Mouse (Mus musculus) hindbrain, embryonic 12.5 days (tissue): ENCODE measurements around the gene Map3k5. TPM values are rescaled to one million over a fixed set of nuclear protein-coding genes. Genes with fewer than 3 reads are reported as not detected.

Experiments used
- ATAC-seq: fragments of 200-750 bp; cut with Nextera tagmentation; 2 replicates; pipeline ENCODE4 v1.8.0; 2017; ENCODE audit warnings: moderate TSS enrichment; ENCODE audit not compliant: low FRiP score
- H3K27ac ChIP-seq: fragments of 300-500 bp; sonication (generic); 2 replicates; pipeline ENCODE4 v1.5.1; 2016; ENCODE audit warnings: mild to moderate bottlenecking
- H3K27me3 ChIP-seq: fragments of 300-500 bp; sonication (generic); 2 replicates; pipeline ENCODE4 v1.6.1; 2016; ENCODE audit warnings: mild to moderate bottlenecking
- H3K36me3 ChIP-seq: fragments of 300-500 bp; sonication (generic); 2 replicates; pipeline ENCODE4 v1.6.1; 2016; ENCODE audit warnings: mild to moderate bottlenecking
- H3K4me1 ChIP-seq: fragments of 300-500 bp; sonication (generic); 2 replicates; pipeline ENCODE4 v1.6.1; 2016
- H3K4me2 ChIP-seq: fragments of 300-500 bp; sonication (generic); replicated peaks from 2 replicates; pipeline ENCODE4 v1.6.1; 2016; ENCODE audit warnings: mild to moderate bottlenecking
- H3K4me3 ChIP-seq: fragments of 300-500 bp; sonication (generic); 2 replicates; pipeline ENCODE4 v1.5.1; 2016; ENCODE audit warnings: mild to moderate bottlenecking
- H3K9ac ChIP-seq: fragments of 300-500 bp; sonication (generic); 2 replicates; pipeline ENCODE4 v1.6.1; 2016; ENCODE audit warnings: mild to moderate bottlenecking, moderate library complexity
- H3K9me3 ChIP-seq: fragments of 300-500 bp; sonication (generic); replicated peaks from 2 replicates; pipeline ENCODE4 v1.6.1; 2016; ENCODE audit warnings: mild to moderate bottlenecking
- WGBS: fragments of 180-500 bp; shearing (Covaris S2); methylation state at CpG from one replicate; pipeline ENCODE4 v1.1.7; 2016; 5-methylcytosine and 5-hydroxymethylcytosine counted together
- polyA plus RNA-seq: library from polyadenylated mRNA; unstranded; fragments of >200 nt; fragmentation: Nextera tagmentation; extraction: Ambion mirVana; gene quantifications from 2 replicates; pipeline ENCODE4 v1.2.1, GENCODE M21; 2016

Gene Map3k5
- polyA plus RNA-seq, 1 experiment from 2014 or later: 1.3 TPM

DNA sequence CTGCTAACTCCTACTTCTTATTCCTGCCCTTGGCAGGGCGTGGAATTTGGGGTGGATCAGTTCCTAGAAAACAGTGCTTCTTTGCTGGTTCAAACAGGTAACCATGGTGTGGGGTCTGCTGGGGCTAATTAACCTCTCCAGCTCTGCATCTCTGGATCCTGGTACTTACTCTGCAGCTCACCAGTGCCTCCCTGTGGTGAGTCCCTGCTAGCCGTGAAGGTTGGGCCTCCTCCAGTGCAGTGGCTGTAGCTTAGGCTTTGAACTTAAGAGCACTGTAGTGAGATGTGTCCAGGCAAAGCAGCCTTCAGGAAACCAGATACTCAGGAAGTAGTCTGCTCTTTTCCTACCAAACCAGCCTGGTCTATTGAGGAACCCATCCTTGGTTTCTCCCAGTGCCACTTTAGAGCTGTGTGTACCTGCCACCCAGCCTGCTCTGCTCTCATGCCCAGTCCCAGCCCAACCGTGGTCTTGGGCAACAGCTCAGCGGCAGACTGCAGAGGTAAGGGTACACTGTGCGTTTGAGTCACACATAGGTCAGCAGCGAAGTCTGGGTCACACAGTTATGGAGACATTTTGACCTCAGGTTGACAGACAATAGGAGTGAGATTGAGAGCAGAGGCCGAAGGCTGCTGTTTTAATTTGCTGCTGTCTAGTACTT is 139.1 kb downstream of the Map3k5 start:
- Histone ChIP-seq H3K4me3 (no peak overlapping the region), H3K4me1 (no peaks in the 10 kb centered on the region)
- peak; percentile 58; the same call in 1 of the 2 replicates for ATAC-seq

DNA sequence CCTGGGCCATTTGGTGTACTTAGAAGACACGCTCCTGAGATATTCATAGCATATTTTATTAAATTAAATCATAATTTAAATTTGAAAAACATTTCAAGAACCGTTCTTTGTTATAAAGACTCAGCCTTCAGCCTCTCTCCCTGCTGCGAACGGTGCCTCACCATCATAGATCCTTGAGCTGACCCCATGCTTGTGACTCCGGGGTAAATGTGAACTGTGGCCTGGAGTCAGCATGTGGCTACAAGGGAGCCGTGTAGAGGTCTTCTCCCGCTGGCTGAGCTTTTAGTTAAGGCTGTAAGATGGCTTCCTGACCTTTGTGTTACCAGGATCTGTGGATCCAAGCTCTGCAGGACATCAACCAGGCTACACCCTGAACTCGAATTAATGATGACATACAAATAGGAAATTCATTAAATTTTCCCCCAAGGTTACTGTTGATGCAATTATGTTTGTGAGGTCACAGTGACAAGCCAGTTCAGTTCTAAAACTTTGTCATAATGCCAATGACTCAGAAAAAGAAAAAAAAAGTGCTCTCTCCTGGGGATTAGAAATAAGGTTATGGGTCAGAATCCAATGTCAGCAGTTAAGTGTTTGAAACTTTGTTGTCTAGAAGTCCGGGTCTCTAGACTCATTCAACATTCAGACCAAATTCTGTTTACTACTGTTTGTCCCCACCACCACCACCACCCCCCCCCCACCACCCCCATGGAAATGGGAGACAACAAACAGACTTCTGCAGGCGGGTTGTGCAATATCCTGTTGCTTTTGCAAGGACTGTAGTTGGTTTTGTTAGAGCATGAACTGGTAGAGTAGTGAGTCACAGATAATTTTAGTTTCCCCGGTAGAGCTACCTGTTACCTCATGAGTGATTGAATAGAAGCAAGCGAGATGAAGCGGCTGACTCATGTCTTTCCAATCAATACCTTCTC is 142.5 kb downstream of the Map3k5 start:
- Histone ChIP-seq H3K4me2 (no peak overlapping the region), H3K27me3 (no peaks in the 10 kb centered on the region), H3K27ac (no peak overlapping the region), H3K4me3 (no peak overlapping the region), H3K9me3 (no peaks in the 10 kb centered on the region), H3K9ac (no peak overlapping the region), H3K36me3 (no peaks in the 10 kb centered on the region), H3K4me1 (no peaks in the 10 kb centered on the region)
- 67% methylated on average over 13 of the region's 13 CpGs for WGBS
- no peak for ATAC-seq

More for the DNA sequence above, 139.1 kb downstream of the Map3k5 start:
- Histone ChIP-seq H3K27me3 (no peaks in the 10 kb centered on the region), H3K4me2 (no peak overlapping the region), H3K36me3 (no peaks in the 10 kb centered on the region), H3K9me3 (no peaks in the 10 kb centered on the region), H3K9ac (no peak overlapping the region), H3K27ac (no peak overlapping the region)
- WGBS: 67% methylated on average over 7 of the region's 7 CpGs

- no peak overlapping the region for H3K27ac ChIP-seq
- no peak overlapping the region for H3K4me2 ChIP-seq
- no peaks in the 10 kb centered on the region for H3K4me1 ChIP-seq
- H3K27me3 ChIP-seq: no peaks in the 10 kb centered on the region
- H3K9ac ChIP-seq: no peak overlapping the region
- no peaks in the 10 kb centered on the region for H3K9me3 ChIP-seq
- WGBS: 93% methylated on average over 2 of the region's 2 CpGs
- H3K4me3 ChIP-seq: no peak overlapping the region
- ATAC-seq: no peak
- H3K36me3 ChIP-seq: no peaks in the 10 kb centered on the region
These were observed 144.1 kb downstream of the Map3k5 start for GRCm38 (mm10) chr10:20078350-20078749.

GRCm38 (mm10) chr10:20087841-20088240 is 153.6 kb downstream of the Map3k5 start:
- Histone ChIP-seq H3K4me2 (no peak overlapping the region), H3K4me3 (no peak overlapping the region), H3K27ac (no peak overlapping the region), H3K36me3 (no peaks in the 10 kb centered on the region), H3K9me3 (no peaks in the 10 kb centered on the region), H3K9ac (no peak overlapping the region), H3K27me3 (no peaks in the 10 kb centered on the region), H3K4me1 (no peaks in the 10 kb centered on the region)
- 58% methylated on average over 2 of the region's 2 CpGs for WGBS
- no peak for ATAC-seq

- WGBS: 49% methylated on average over 3 of the region's 3 CpGs
- H3K4me2 ChIP-seq: no peak overlapping the region
- H3K27me3 ChIP-seq: no peaks in the 10 kb centered on the region
- H3K4me1 ChIP-seq: no peaks in the 10 kb centered on the region
- no peaks in the 10 kb centered on the region for H3K36me3 ChIP-seq
- H3K9ac ChIP-seq: no peak overlapping the region
- no peak overlapping the region for H3K4me3 ChIP-seq
- no peaks in the 10 kb centered on the region for H3K9me3 ChIP-seq
- ATAC-seq: no peak
- no peak overlapping the region for H3K27ac ChIP-seq
These were observed 154.8 kb downstream of the Map3k5 start for GRCm38 (mm10) chr10:20089026-20089425.

GRCm38 (mm10) chr10:20090171-20090570 is 155.9 kb downstream of the Map3k5 start:
- Histone ChIP-seq H3K9ac (no peak overlapping the region), H3K27ac (no peak overlapping the region), H3K36me3 (no peaks in the 10 kb centered on the region), H3K9me3 (no peaks in the 10 kb centered on the region), H3K4me3 (no peak overlapping the region), H3K4me2 (no peak overlapping the region), H3K27me3 (no peaks in the 10 kb centered on the region), H3K4me1 (no peaks in the 10 kb centered on the region)
- no peak for ATAC-seq
- WGBS: 92% methylated on average over 11 of the region's 11 CpGs

DNA sequence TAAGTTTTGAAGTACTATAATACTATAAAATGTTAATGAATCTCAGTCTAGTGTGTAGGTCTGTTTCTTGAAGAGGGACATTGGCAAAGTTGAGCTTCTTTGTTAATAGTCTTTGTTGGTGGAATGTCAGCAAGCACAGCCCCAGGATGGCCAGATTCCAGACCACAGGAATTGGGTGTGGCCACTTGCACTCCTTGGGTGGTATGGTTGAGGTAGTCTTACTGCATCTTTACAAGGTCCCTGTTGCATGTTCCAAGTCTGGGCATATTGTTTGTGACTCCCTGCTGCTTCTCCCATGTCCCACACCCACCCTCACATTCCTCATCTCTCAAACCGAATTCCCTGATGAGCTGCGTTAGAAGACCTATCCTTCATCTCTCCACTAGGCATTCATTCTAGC is 157.1 kb downstream of the Map3k5 start:
- H3K36me3 ChIP-seq: no peaks in the 10 kb centered on the region
- H3K4me2 ChIP-seq: no peak overlapping the region
- H3K27ac ChIP-seq: no peak overlapping the region
- H3K4me3 ChIP-seq: no peak overlapping the region
- 93% methylated on average over 2 of the region's 2 CpGs for WGBS
- no peaks in the 10 kb centered on the region for H3K9me3 ChIP-seq
- H3K9ac ChIP-seq: no peak overlapping the region
- no peak for ATAC-seq
- no peaks in the 10 kb centered on the region for H3K27me3 ChIP-seq
- H3K4me1 ChIP-seq: no peaks in the 10 kb centered on the region

- Histone ChIP-seq H3K4me2 (no peak overlapping the region), H3K4me1 (no peaks in the 10 kb centered on the region), H3K9ac (no peak overlapping the region), H3K36me3 (no peaks in the 10 kb centered on the region), H3K9me3 (no peaks in the 10 kb centered on the region), H3K27me3 (no peaks in the 10 kb centered on the region), H3K27ac (no peak overlapping the region), H3K4me3 (no peak overlapping the region)
- ATAC-seq: no peak
- WGBS: 89% methylated on average over 3 of the region's 3 CpGs
These were observed 158.1 kb downstream of the Map3k5 start for GRCm38 (mm10) chr10:20092371-20092770.

DNA sequence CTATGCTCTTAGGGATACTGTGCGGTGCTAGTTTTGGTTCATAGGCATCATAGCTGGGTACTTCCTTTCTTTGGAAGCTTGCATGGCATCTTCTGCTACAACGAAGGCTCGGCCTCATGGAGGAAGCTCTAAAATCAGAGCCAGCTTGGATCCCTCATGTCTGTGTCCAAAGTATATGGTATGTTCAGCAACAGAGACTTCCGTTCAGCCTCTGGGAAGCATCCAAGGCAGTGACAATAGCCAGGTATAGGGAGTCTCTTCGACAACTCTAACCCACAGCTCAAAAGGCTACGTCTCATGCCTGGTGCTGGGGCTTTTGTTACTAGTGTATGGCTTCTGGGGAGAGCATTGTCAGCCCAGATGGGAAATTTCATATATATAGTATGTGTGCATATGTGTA is 167.2 kb downstream of the Map3k5 start:
- H3K36me3 ChIP-seq: no peaks in the 10 kb centered on the region
- H3K4me3 ChIP-seq: no peak overlapping the region
- no peak for ATAC-seq
- H3K27me3 ChIP-seq: no peaks in the 10 kb centered on the region
- H3K9me3 ChIP-seq: no peaks in the 10 kb centered on the region
- no peak overlapping the region for H3K4me2 ChIP-seq
- no peaks in the 10 kb centered on the region for H3K4me1 ChIP-seq
- WGBS: 94% methylated on average over 6 of the region's 6 CpGs
- no peak overlapping the region for H3K9ac ChIP-seq
- no peak overlapping the region for H3K27ac ChIP-seq

DNA sequence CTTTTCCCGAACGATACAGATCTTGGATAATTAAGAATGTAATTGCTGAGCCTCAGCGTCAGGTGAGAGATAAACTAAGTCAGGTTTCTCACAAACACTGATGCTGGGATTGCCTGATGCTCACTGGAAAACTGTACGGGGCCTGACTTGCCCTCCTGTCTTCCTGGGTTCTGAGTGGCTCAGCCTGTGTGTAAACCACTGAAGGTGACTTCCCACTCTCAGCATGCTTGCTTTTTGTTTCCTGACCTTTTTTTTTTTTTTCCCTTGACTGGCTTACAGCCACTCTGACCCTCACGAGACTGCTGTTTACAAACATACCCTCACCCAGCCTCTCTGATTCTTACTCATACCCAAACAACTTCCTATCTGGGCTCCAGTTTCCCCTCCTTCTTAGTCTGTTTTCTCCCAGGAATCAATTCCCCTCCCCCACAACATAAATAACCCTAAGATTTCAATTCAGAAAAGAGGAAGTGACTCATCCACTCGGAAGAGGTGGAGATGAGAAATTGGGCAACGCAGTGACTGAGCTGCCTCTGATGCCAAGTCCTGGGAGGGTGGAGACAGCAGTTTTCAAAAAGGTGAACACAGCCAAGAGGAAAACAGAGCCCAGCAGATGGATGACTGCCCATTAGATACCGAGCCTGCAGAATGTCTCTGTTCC is 170.1 kb downstream of the Map3k5 start:
- ATAC-seq: no peak
- WGBS: 82% methylated on average over 8 of the region's 8 CpGs
- no peaks in the 10 kb centered on the region for H3K36me3 ChIP-seq
- H3K27me3 ChIP-seq: no peaks in the 10 kb centered on the region
- no peaks in the 10 kb centered on the region for H3K9me3 ChIP-seq
- H3K4me2 ChIP-seq: no peak overlapping the region
- H3K9ac ChIP-seq: no peak overlapping the region
- H3K27ac ChIP-seq: no peak overlapping the region
- no peak overlapping the region for H3K4me3 ChIP-seq
- no peaks in the 10 kb centered on the region for H3K4me1 ChIP-seq

- no peaks in the 10 kb centered on the region for H3K36me3 ChIP-seq
- no peak overlapping the region for H3K4me3 ChIP-seq
- H3K4me1 ChIP-seq: no peaks in the 10 kb centered on the region
- H3K9ac ChIP-seq: no peak overlapping the region
- no peak for ATAC-seq
- no peaks in the 10 kb centered on the region for H3K27me3 ChIP-seq
- no peak overlapping the region for H3K27ac ChIP-seq
- no peak overlapping the region for H3K4me2 ChIP-seq
- 85% methylated on average over 4 of the region's 4 CpGs for WGBS
- H3K9me3 ChIP-seq: no peaks in the 10 kb centered on the region
These were observed 171.3 kb downstream of the Map3k5 start for GRCm38 (mm10) chr10:20105575-20105974.

- no peak overlapping the region for H3K4me2 ChIP-seq
- H3K27me3 ChIP-seq: no peaks in the 10 kb centered on the region
- H3K4me3 ChIP-seq: no peak overlapping the region
- H3K36me3 ChIP-seq: no peaks in the 10 kb centered on the region
- 92% methylated on average over 14 of the region's 14 CpGs for WGBS
- H3K9me3 ChIP-seq: no peaks in the 10 kb centered on the region
- no peaks in the 10 kb centered on the region for H3K4me1 ChIP-seq
- no peak for ATAC-seq
- H3K27ac ChIP-seq: no peak overlapping the region
- H3K9ac ChIP-seq: no peak overlapping the region
These were observed 172.8 kb downstream of the Map3k5 start for GRCm38 (mm10) chr10:20107031-20107430.
